Mouse (Mus musculus) urinary bladder, postnatal 14 days (tissue): ENCODE data around the gene Snx27.

Source experiments
- DNase-seq: peaks from one replicate; pipeline ENCODE4 v3.0.0; 2021; ENCODE audit warnings: low spot score

Gene Snx27

GRCm38 (mm10) chr3:94567242-94567641 is 15.3 kb downstream of the Snx27 start:
- no peak for DNase-seq

- DNase-seq, result no peak
Measured at GRCm38 (mm10) chr3:94565557-94565956, 17.0 kb downstream of the Snx27 start.

GRCm38 (mm10) chr3:94565127-94565526 is 17.4 kb downstream of the Snx27 start:
- no peak for DNase-seq

GRCm38 (mm10) chr3:94564356-94565010 is 18.0 kb downstream of the Snx27 start:
- DNase-seq, result no peak

GRCm38 (mm10) chr3:94563163-94563562 is 19.4 kb downstream of the Snx27 start:
- no peak for DNase-seq

- no peak for DNase-seq
Measured at GRCm38 (mm10) chr3:94559931-94560429, 22.5 kb downstream of the Snx27 start.

GRCm38 (mm10) chr3:94549041-94549440 is 33.5 kb downstream of the Snx27 start:
- DNase-seq, result no peak

- DNase-seq, result no peak
Measured at GRCm38 (mm10) chr3:94537187-94537586, 45.3 kb downstream of the Snx27 start.

GRCm38 (mm10) chr3:94533968-94534367 is 48.5 kb downstream of the Snx27 start:
- DNase-seq, result peak; percentile 38

- no peak for DNase-seq
Measured at GRCm38 (mm10) chr3:94526731-94527130, 55.8 kb downstream of the Snx27 start.

- no peak for DNase-seq
Measured at GRCm38 (mm10) chr3:94506664-94507063, 75.9 kb downstream of the Snx27 start.

GRCm38 (mm10) chr3:94502243-94502642 is 80.3 kb downstream of the Snx27 start:
- DNase-seq, result no peak

- no peak for DNase-seq
Measured at GRCm38 (mm10) chr3:94497162-94497561, 85.4 kb downstream of the Snx27 start.

GRCm38 (mm10) chr3:94487581-94487980 is 94.9 kb downstream of the Snx27 start:
- no peak for DNase-seq

- no peak for DNase-seq
Measured at GRCm38 (mm10) chr3:94485922-94486321, 96.6 kb downstream of the Snx27 start.

GRCm38 (mm10) chr3:94483790-94484439 is 98.6 kb downstream of the Snx27 start:
- no peak for DNase-seq

- peak; percentile 51 for DNase-seq
Measured at GRCm38 (mm10) chr3:94482764-94483385, 99.6 kb downstream of the Snx27 start.

GRCm38 (mm10) chr3:94481429-94481828 is 101.1 kb downstream of the Snx27 start:
- no peak for DNase-seq

GRCm38 (mm10) chr3:94480291-94480884 is 102.1 kb downstream of the Snx27 start, which contains the start of gene Riiad1:
Gene Riiad1, minus strand, starts transcription at chr3:94480341.
- DNase-seq, result no peak

- DNase-seq, result peak; percentile 35
Measured at GRCm38 (mm10) chr3:94479564-94479963, 103.0 kb downstream of the Snx27 start.

- DNase-seq, result no peak
Measured at GRCm38 (mm10) chr3:94478591-94479169, 103.8 kb downstream of the Snx27 start.

- no peak for DNase-seq
Measured at GRCm38 (mm10) chr3:94477981-94478422, 104.5 kb downstream of the Snx27 start, which contains the start of gene Celf3. Gene Celf3, plus strand, starts transcription at chr3:94478295.
